Mouse (Mus musculus) lung, embryonic 16.5 days (tissue): ENCODE measurements around the gene Cacnb1. TPM values are rescaled to one million over a fixed set of nuclear protein-coding genes. Genes with fewer than 3 reads are reported as not detected.

Source experiments
- ATAC-seq: fragments of 200-750 bp; cut with Nextera tagmentation; 2 replicates; pipeline ENCODE4 v1.8.0; 2017; ENCODE audit warnings: low read depth, mild to moderate bottlenecking, moderate library complexity
- H3K27ac ChIP-seq: fragments of 300-500 bp; sonication (generic); 2 replicates; pipeline ENCODE4 v1.5.1; 2014; ENCODE audit warnings: mild to moderate bottlenecking, control low read depth, low read length
- H3K27me3 ChIP-seq: fragments of 300-500 bp; sonication (generic); 2 replicates; pipeline ENCODE4 v1.6.1; 2014; ENCODE audit warnings: low read depth, low read length, mixed read lengths; ENCODE audit not compliant: control insufficient read depth, insufficient read depth
- H3K36me3 ChIP-seq: fragments of 300-500 bp; sonication (generic); 2 replicates; pipeline ENCODE4 v1.6.1; 2014; ENCODE audit warnings: low read length; ENCODE audit not compliant: control insufficient read depth, insufficient read depth
- H3K4me1 ChIP-seq: fragments of 300-500 bp; sonication (generic); replicated peaks from 2 replicates; pipeline ENCODE4 v1.6.1; 2014; ENCODE audit warnings: low read length, mixed read lengths; ENCODE audit not compliant: control insufficient read depth, insufficient read depth
- H3K4me2 ChIP-seq: fragments of 300-500 bp; sonication (generic); 2 replicates; pipeline ENCODE4 v1.6.1; 2014; ENCODE audit warnings: low read depth, low read length, control low read depth
- H3K4me3 ChIP-seq: fragments of 300-500 bp; sonication (generic); 2 replicates; pipeline ENCODE4 v1.5.1; 2014; ENCODE audit warnings: mild to moderate bottlenecking, low read length, control low read depth
- H3K9ac ChIP-seq: fragments of 300-500 bp; sonication (generic); 2 replicates; pipeline ENCODE4 v1.6.1; 2014; ENCODE audit warnings: low read length, control low read depth
- H3K9me3 ChIP-seq: fragments of 300-500 bp; sonication (generic); 2 replicates; pipeline ENCODE4 v1.6.1; 2016; ENCODE audit warnings: low read length; ENCODE audit not compliant: control insufficient read depth
- WGBS: fragments of 180-500 bp; shearing (Covaris S2); extraction: QIAGEN DNeasy Blood & Tissue Kit; methylation state at CpG from one replicate; pipeline ENCODE4 v1.1.7; 2014; 5-methylcytosine and 5-hydroxymethylcytosine counted together
- polyA plus RNA-seq: library from polyadenylated mRNA; unstranded; fragments of >200 nt; fragmentation: Nextera tagmentation; extraction: Ambion mirVana; gene quantifications from 2 replicates; pipeline ENCODE4 v1.2.1, GENCODE M21; 2015

Gene Cacnb1
- polyA plus RNA-seq, 1 experiment from 2014 or later, result 6.4 TPM

- Histone ChIP-seq H3K27ac (no peak overlapping the region), H3K4me2 (no peak overlapping the region)
- WGBS, result 39% methylated on average over 5 of the region's 5 CpGs
Measured at GRCm38 (mm10) chr11:98030701-98031442, 8.0 kb upstream of the Cacnb1 start.

GRCm38 (mm10) chr11:98027785-98028184, 5.0 kb upstream of the Cacnb1 start:
- H3K4me3 ChIP-seq, result peak overlapping the region; percentile 75
- H3K27ac ChIP-seq, result peak overlapping the region; percentile 78; the same call in 1 of the 2 replicates
- ATAC-seq, result no peak
- WGBS, result 13% methylated on average over 7 of the region's 7 CpGs
- peak overlapping the region; percentile 88 for H3K4me2 ChIP-seq
- H3K4me1 ChIP-seq, result peaks cover 17% of the 10 kb centered on the region
- peaks cover 30% of the 10 kb centered on the region for H3K36me3 ChIP-seq
- no peaks in the 10 kb centered on the region for H3K9me3 ChIP-seq
- peak overlapping the region; percentile 98 for H3K9ac ChIP-seq
- H3K27me3 ChIP-seq, result no peaks in the 10 kb centered on the region

More at GRCm38 (mm10) chr11:98030701-98031442, 8.0 kb upstream of the Cacnb1 start:
- ATAC-seq, result no peak
- H3K4me1 ChIP-seq, result peaks cover 12% of the 10 kb centered on the region
- H3K27me3 ChIP-seq, result peaks cover 5% of the 10 kb centered on the region
- no peak overlapping the region for H3K4me3 ChIP-seq
- H3K9me3 ChIP-seq, result no peaks in the 10 kb centered on the region
- H3K36me3 ChIP-seq, result peaks cover 30% of the 10 kb centered on the region
- no peak overlapping the region for H3K9ac ChIP-seq

GRCm38 (mm10) chr11:98027297-98027688, 4.5 kb upstream of the Cacnb1 start:
- Histone ChIP-seq H3K4me1 (peaks cover 17% of the 10 kb centered on the region), H3K4me2 (peak overlapping the region; percentile 88), H3K27ac (peak overlapping the region; percentile 78), H3K4me3 (peak overlapping the region; percentile 75), H3K9ac (peak overlapping the region; percentile 98), H3K27me3 (no peaks in the 10 kb centered on the region), H3K9me3 (no peaks in the 10 kb centered on the region), H3K36me3 (peaks cover 30% of the 10 kb centered on the region)
- WGBS, result under 1% methylated on average over 18 of the region's 18 CpGs
- ATAC-seq, result no peak

GRCm38 (mm10) chr11:98026570-98027296, 3.9 kb upstream of the Cacnb1 start, which contains the start of gene Rpl19:
Gene Rpl19 (plus strand): TSS chr11:98026710.
- H3K27ac ChIP-seq, result peak within 1 kb of the TSS; percentile 78

GRCm38 (mm10) chr11:98026248-98026569, 3.4 kb upstream of the Cacnb1 start:
- Histone ChIP-seq H3K4me2 (peak overlapping the region; percentile 88), H3K9ac (peak overlapping the region; percentile 98), H3K4me3 (peak overlapping the region; percentile 75), H3K36me3 (peaks cover 30% of the 10 kb centered on the region), H3K27me3 (no peaks in the 10 kb centered on the region), H3K4me1 (peaks cover 26% of the 10 kb centered on the region), H3K27ac (peak overlapping the region; percentile 78), H3K9me3 (no peaks in the 10 kb centered on the region)
- ATAC-seq, result no peak
- 4% methylated on average over 15 of the region's 15 CpGs for WGBS

More at GRCm38 (mm10) chr11:98026570-98027296, 3.9 kb upstream of the Cacnb1 start, which contains the start of gene Rpl19:
- peak; percentile 82 for ATAC-seq
- Histone ChIP-seq H3K9ac (peak within 1 kb of the TSS; percentile 98), H3K4me2 (peak within 1 kb of the TSS; percentile 88), H3K4me3 (peak within 1 kb of the TSS; percentile 75), H3K9me3 (no peaks in the 10 kb centered on the region), H3K36me3 (peaks cover 30% of the 10 kb centered on the region), H3K4me1 (peaks cover 21% of the 10 kb centered on the region), H3K27me3 (no peaks in the 10 kb centered on the region)
- WGBS, result under 1% methylated on average over 64 of the region's 69 CpGs

DNA sequence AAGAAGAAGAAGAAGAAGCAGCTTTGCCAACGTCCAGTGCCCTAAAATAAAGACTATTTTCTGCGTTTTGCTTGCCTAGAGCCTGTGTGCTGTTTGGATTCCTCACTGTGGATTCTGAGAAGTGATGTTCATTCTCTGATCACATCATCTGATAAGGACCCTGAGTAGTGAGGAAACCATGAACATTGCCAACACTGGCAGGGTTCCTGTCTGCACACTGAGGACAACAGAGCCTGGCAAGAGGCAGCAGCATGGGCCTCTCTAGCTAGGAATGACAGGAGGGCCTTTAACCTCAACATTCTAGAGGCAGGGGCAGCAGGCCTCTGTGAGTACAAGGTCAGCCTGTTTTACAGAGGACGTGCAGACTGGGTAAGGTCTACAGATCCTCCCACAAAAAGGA, 1.7 kb upstream of the Cacnb1 start:
- no peak for ATAC-seq
- no peak overlapping the region for H3K4me3 ChIP-seq
- no peaks in the 10 kb centered on the region for H3K9me3 ChIP-seq
- H3K9ac ChIP-seq, result no peak overlapping the region
- no peak overlapping the region for H3K27ac ChIP-seq
- H3K4me1 ChIP-seq, result peaks cover 30% of the 10 kb centered on the region
- no peaks in the 10 kb centered on the region for H3K27me3 ChIP-seq
- H3K36me3 ChIP-seq, result peaks cover 14% of the 10 kb centered on the region
- WGBS, result 79% methylated on average over 3 of the region's 3 CpGs
- no peak overlapping the region for H3K4me2 ChIP-seq

DNA sequence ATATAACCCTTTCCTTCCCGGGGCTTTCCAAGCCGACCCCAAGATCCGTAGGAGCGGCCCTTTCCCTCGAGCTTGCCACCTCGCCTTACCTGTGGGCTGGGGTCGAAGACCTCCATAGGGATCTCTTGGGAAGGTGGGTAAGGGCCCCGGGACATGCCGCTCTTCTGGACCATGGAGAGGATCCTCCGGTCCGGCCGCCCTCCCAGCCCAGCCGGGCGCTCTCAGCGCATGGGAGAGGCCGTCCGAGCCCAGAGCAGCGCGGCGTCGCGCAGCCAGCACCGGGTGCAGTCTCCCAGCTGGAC, 630 bp downstream of the Cacnb1 start:
- peak overlapping the region; percentile 78 for H3K4me3 ChIP-seq
- peak overlapping the region; percentile 99 for H3K4me2 ChIP-seq
- 0% methylated on average over 23 of the region's 23 CpGs for WGBS
- no peak for ATAC-seq
- H3K36me3 ChIP-seq, result no peaks in the 10 kb centered on the region; the same call in 1 of the 2 replicates
- peaks cover 23% of the 10 kb centered on the region for H3K4me1 ChIP-seq
- no peaks in the 10 kb centered on the region for H3K9me3 ChIP-seq
- H3K9ac ChIP-seq, result peak overlapping the region; percentile 84
- peak overlapping the region; percentile 75 for H3K27ac ChIP-seq
- no peaks in the 10 kb centered on the region for H3K27me3 ChIP-seq

DNA sequence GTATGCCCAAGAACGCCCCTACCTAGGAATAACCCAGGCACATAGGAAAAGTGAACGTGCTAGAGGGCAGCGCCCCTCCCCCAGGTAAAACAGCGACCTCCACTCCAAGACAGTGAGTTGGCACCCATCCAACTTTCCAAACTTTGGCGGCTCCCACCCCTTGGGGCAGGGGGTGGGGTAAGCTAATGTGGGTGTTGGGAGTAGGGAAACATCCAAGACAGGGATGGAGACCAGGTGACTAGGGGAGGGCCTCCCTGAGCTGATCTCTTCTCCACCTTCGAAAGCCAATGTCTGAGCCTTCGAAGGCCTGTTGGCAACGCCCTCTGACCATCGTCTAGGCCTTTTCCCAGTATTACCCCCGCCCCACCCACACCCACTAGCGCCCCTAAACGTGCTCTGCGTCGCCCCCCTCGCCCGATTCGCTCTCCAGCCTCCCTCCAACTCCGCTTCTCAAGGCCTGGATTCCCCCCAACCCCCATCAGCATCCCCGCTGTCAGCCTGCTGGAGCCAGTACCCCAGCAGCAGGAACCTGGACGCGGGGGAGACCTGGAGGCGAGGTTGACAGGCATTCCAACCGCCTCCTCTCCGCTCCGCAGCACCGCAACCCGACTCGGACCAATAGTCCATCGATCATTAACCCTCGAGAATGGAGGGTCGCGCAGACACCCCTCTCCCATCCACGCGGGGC, 1.1 kb downstream of the Cacnb1 start:
- Histone ChIP-seq H3K36me3 (no peaks in the 10 kb centered on the region; the same call in 1 of the 2 replicates), H3K4me1 (peaks cover 23% of the 10 kb centered on the region), H3K9ac (peak overlapping the region; percentile 84), H3K27ac (peak overlapping the region; percentile 75), H3K4me2 (peak overlapping the region; percentile 99), H3K9me3 (no peaks in the 10 kb centered on the region), H3K4me3 (peak overlapping the region; percentile 78), H3K27me3 (no peaks in the 10 kb centered on the region)
- WGBS, result 4% methylated on average over 32 of the region's 34 CpGs
- peak; percentile 5; the same call in 1 of the 2 replicates for ATAC-seq

- no peaks in the 10 kb centered on the region for H3K9me3 ChIP-seq
- H3K9ac ChIP-seq, result no peak overlapping the region
- no peak overlapping the region for H3K27ac ChIP-seq
Measured at GRCm38 (mm10) chr11:98021118-98021517, 1.7 kb downstream of the Cacnb1 start.

More at GRCm38 (mm10) chr11:98021118-98021517, 1.7 kb downstream of the Cacnb1 start:
- peak overlapping the region; percentile 99 for H3K4me2 ChIP-seq
- 31% methylated on average over 2 of the region's 2 CpGs for WGBS
- no peaks in the 10 kb centered on the region; the same call in 1 of the 2 replicates for H3K36me3 ChIP-seq
- no peak for ATAC-seq
- H3K4me1 ChIP-seq, result peaks cover 22% of the 10 kb centered on the region
- H3K4me3 ChIP-seq, result peak overlapping the region; percentile 78
- no peaks in the 10 kb centered on the region for H3K27me3 ChIP-seq
